Mouse (Mus musculus): ENCODE data around the gene Ltbp3.

GRCm38 (mm10) chr19:5803041-5803880 lies 62.6 kb downstream of the Ltbp3 start:
- TF ChIP-seq GATA1 (IDR thresholded peaks at IDR 0.05; ENCODE audit: low read length) (no peak), TAL1 (IDR thresholded peaks at IDR 0.05; ENCODE audit: low read length) (no peak)

Data from erythroblast, embryonic 14.5 days (primary cell).